Mouse (Mus musculus) frontal cortex, postnatal 25 days (tissue): ENCODE data around the gene Esyt1.
"Not testable (repeated sequence)": the region's sequence is repeated elsewhere in the genome, so short reads cannot be mapped to it uniquely, and the experiment has no call there.

Experiments
- DNase-seq, 2 experiments: peaks; one replicate each; pipeline ENCODE4 v3.0.0; 2022; ENCODE audit warnings: low spot score in 2 of 2

Esyt1 gene

GRCm38 (mm10) chr10:128504641-128505370, 20.9 kb downstream of the Esyt1 start:
- DNase-seq = no peak

- DNase-seq = no peak
Measured at GRCm38 (mm10) chr10:128504012-128504411, 21.7 kb downstream of the Esyt1 start.

GRCm38 (mm10) chr10:128503532-128503931, 22.1 kb downstream of the Esyt1 start:
- DNase-seq = no peak

- DNase-seq = no peak
Measured at GRCm38 (mm10) chr10:128502341-128502740, 23.3 kb downstream of the Esyt1 start.

- DNase-seq = peak; percentile 50 to 54
Measured at GRCm38 (mm10) chr10:128499116-128499671, 26.5 kb downstream of the Esyt1 start.

GRCm38 (mm10) chr10:128498590-128498989, 27.1 kb downstream of the Esyt1 start, which contains the start of gene Myl6b:
Gene Myl6b, minus strand, starts transcription at chr10:128498685.
- DNase-seq = peak; percentile 92 to 93

GRCm38 (mm10) chr10:128497134-128497737, 28.4 kb downstream of the Esyt1 start:
- no peak for DNase-seq

- no peak for DNase-seq
Measured at GRCm38 (mm10) chr10:128496509-128497077, 29.1 kb downstream of the Esyt1 start.

- no peak for DNase-seq
Measured at GRCm38 (mm10) chr10:128495903-128496302, 29.8 kb downstream of the Esyt1 start.

GRCm38 (mm10) chr10:128495270-128495669, 30.4 kb downstream of the Esyt1 start:
- no peak for DNase-seq

- no peak for DNase-seq
Measured at GRCm38 (mm10) chr10:128494667-128495245, 30.9 kb downstream of the Esyt1 start.

GRCm38 (mm10) chr10:128493695-128494666, 31.7 kb downstream of the Esyt1 start, which contains the start of gene Myl6:
Gene Myl6, minus strand, starts transcription at chr10:128494145.
- peak; percentile 97 to 99 for DNase-seq

- peak in 1 of 2 experiments; percentile 30 for DNase-seq
Measured at GRCm38 (mm10) chr10:128493319-128493694, 32.4 kb downstream of the Esyt1 start.

- peak in 1 of 2 experiments; percentile 57 for DNase-seq
Measured at GRCm38 (mm10) chr10:128492633-128493311, 32.9 kb downstream of the Esyt1 start.

- not testable (repeated sequence) for DNase-seq
Measured at GRCm38 (mm10) chr10:128492051-128492450, 33.6 kb downstream of the Esyt1 start.

- no peak for DNase-seq
Measured at GRCm38 (mm10) chr10:128491495-128491894, 34.2 kb downstream of the Esyt1 start.

GRCm38 (mm10) chr10:128490912-128491311, 34.8 kb downstream of the Esyt1 start:
- DNase-seq = no peak

- DNase-seq = no peak
Measured at GRCm38 (mm10) chr10:128490232-128490631, 35.4 kb downstream of the Esyt1 start.

- DNase-seq = no peak
Measured at GRCm38 (mm10) chr10:128489785-128490184, 35.9 kb downstream of the Esyt1 start.

GRCm38 (mm10) chr10:128489380-128489779, 36.3 kb downstream of the Esyt1 start:
- DNase-seq = no peak
